Mouse (Mus musculus): ENCODE measurements around the gene Anxa2.

Gene Anxa2

GRCm38 (mm10) chr9:69453066-69453900, at the start of gene Anxa2:
Gene Anxa2, plus strand, starts transcription at chr9:69453620.
- DNase-seq (ENCODE audit: low spot score), result no peak

DNA sequence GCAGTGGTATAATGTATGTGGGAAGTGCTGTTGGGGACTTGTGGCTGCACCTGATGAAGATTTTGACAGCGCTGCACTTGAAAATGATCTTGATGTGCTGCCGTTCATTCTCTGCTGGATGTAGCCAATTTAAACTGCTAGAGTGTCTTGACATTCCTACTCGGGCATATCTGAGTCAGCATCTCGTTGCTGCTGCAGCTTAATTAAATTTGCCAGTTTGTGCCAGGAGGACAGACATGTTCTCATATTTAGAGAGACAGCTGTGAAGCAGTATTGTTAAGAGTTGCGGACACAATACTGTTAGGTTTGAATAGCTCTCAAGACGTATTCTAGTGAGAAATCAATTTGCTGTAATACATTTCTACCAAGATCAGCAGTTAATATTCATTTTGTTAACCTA, 48.7 kb upstream of the Anxa2 start:
- no peak for DNase-seq (ENCODE audit: low spot score)

DNA sequence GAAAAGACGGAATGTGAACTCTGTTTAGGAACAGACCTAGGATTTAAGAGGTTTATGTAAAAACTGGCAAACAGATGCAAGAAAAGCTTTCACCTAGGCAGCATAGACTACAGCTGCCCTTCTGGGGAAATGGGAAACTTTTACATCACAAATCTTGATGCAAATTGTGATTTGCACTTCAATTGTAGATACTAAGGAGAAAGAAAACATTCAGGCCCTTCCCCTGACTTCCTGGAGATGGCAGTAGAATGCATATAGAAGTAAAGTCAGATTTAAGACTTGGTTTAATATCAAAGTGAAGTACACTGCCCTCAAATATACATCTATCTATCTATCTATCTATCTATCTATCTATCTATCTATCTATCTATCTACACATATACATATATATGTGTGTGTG, 33.9 kb upstream of the Anxa2 start:
- DNase-seq (ENCODE audit: low spot score), result no peak

- DNase-seq (ENCODE audit: low spot score), result no peak
Observed at GRCm38 (mm10) chr9:69430531-69430930, 22.9 kb upstream of the Anxa2 start.

GRCm38 (mm10) chr9:69431863-69432555, 21.4 kb upstream of the Anxa2 start:
- no peak for DNase-seq (ENCODE audit: low spot score)

GRCm38 (mm10) chr9:69435194-69435593, 18.2 kb upstream of the Anxa2 start:
- DNase-seq (ENCODE audit: low spot score), result no peak

- DNase-seq (ENCODE audit: low spot score), result no peak
Observed at GRCm38 (mm10) chr9:69435662-69436061, 17.8 kb upstream of the Anxa2 start.

- DNase-seq (ENCODE audit: low spot score), result no peak
Observed at GRCm38 (mm10) chr9:69439805-69440357, 13.5 kb upstream of the Anxa2 start.

DNA sequence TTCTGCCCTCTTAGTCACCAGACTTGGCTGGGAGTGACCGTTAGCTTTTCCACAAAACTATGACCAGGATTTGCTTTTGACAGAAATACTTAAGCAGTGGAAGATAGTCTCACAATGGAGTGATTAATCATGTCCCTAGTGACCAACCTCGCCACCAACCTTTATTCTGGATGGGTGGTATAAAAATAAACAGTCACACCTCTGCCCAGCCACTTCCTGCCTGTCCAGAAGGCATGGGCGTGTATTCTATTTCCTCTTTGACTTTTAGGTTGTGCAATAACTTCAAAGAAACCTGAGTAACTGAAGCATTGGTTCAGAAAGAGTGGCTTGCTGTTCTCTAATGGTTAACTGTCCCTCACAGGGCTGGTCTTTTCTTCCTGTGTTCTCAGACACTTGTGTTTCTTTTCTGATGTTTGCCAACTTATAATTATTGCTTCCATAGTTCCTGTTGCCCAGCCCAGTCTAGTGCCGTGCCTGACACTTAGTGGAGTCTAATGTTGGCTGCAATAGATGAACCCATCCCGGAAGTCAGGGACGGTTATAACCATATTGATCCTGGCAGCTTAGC, 10.9 kb upstream of the Anxa2 start:
- no peak for DNase-seq (ENCODE audit: low spot score)

DNA sequence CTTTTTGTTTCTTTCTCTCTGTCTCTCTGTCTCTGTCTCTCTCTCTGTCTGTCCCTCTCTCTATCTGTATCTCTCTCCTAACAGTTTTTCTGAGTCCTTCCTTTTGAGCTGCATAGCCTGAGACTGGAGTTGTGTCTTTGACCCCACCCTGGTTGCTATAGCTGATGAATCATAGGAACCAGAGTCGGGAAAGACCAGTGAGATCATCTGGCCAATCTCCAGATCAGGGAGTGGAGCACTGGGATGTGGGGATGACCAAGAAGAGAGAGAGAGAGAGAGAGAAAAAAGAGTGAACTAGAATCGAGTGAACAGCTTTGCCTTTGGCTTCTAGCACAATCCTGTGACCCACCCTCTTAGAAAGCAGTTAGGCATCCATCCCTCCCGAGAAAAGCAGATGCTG, 10.2 kb upstream of the Anxa2 start:
- no peak for DNase-seq (ENCODE audit: low spot score)

DNA sequence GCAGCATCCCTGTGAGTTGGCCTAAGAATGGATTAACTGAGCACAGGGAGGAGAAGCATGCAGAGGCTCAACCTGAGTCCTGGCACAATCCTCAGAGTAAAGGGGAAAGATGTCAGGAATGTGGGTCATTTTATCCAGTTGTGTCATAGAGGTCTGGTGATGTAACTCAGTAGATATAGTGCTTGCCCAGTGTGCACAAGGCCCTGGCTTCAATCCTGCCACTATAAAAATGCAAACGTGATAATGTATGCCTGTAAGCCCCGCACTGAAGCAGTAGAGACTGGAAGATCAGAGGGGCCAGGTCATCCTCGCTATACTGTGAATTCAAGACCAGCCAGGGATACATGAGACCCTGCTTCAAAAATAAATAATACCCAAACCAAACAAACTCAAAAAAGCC, 4.6 kb upstream of the Anxa2 start:
- DNase-seq (ENCODE audit: low spot score), result no peak

GRCm38 (mm10) chr9:69450636-69451035, 2.8 kb upstream of the Anxa2 start:
- DNase-seq (ENCODE audit: low spot score), result no peak

DNA sequence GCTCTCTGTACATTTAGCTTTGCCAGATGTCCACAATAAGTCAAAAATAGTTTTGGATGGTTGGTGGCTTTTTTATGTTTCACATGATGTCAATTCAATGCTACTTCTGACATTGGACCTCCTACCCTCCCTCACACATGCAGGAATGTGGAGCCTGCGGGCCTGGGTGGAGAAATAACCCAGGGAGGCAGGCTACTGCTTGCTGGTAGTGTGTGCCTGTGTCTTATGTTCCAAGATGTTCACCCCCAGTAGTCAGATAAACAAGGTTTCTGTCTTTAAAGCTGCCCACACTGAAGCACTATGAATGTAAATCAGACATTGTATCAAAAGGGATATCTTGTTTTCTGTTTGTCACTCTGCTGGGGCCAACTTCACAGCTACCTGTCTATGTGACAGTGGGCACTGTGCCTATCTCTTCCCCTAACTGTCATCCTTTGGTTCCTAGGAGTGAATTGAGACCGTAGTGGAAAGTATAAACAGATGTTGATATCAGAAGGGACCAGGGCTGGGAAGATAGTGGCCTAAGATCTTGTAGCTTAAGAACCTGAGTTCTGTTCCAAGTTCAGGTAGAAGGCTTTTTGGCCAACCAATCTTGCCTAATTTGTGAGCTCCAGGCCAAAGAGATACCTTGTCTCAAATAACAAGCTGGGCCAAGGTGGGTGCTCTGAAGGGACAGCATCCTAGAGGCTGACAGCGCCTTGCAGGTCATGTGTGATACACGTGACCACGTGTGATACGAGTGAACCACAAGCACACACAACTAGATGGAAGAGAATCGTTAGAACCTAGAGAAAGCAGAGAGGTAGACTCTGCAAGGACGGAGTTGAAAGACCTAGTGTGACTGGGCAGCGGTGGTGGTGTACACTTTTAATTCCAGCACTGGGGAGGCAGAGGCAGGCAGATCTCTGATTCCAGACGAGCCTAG, 1.3 kb upstream of the Anxa2 start:
- no peak for DNase-seq (ENCODE audit: low spot score)

- no peak for DNase-seq (ENCODE audit: low spot score)
Observed at GRCm38 (mm10) chr9:69453901-69454666, 664 bp downstream of the Anxa2 start.

GRCm38 (mm10) chr9:69454691-69455090, 1.3 kb downstream of the Anxa2 start:
- no peak for DNase-seq (ENCODE audit: low spot score)

GRCm38 (mm10) chr9:69455391-69455790, 2.0 kb downstream of the Anxa2 start:
- no peak for DNase-seq (ENCODE audit: low spot score)

DNA sequence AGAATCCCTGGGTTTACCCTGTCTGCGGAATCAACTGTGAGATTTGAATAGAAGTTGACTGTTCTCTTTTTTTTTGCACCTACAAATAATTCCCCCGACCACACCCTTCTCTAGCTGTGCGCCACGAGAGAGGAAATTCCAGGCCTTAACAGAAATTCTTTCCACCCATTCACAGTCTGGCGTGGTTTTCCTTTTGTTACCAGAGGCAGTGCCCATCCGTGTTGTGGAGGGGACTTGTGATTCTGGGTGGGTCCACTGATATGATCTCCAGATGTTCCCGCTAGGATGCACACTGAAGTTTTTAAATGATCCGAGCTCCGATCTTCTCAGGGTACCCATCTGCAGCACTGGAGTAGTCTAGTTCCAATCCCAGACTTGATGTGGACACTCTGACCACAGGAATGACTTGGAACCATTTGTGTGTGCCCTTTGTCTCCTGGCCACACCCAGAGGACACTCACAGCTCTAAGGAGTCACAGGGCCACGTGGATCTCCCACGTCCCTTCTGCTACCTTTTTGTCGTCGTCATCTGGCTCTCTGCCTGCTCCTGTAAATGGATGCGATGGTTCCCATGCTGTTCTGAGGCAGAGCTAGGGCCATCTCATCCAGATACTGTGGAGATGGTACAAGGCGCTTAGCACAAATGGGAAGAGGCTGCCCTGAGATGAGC, 3.1 kb downstream of the Anxa2 start:
- DNase-seq (ENCODE audit: low spot score), result no peak

DNA sequence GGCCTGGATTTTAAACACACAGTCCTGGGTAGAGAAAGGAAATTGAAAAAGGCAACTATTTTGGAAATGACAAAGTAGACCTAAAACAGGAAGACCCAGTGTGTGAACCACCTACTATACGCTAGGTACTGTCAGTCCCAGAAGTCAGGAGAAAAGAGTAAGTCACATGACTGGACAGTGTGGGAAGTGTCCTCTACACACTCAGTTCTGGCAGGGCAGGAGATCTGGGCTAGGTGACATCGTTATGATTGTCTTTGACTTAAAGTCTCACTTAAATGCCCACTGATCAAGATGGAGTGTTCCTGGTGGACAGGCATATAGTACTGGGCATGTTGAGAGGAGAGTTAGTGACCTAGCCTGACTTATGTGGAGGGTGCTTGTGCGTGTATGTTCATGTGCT, 3.7 kb downstream of the Anxa2 start:
- DNase-seq (ENCODE audit: low spot score), result no peak

DNA sequence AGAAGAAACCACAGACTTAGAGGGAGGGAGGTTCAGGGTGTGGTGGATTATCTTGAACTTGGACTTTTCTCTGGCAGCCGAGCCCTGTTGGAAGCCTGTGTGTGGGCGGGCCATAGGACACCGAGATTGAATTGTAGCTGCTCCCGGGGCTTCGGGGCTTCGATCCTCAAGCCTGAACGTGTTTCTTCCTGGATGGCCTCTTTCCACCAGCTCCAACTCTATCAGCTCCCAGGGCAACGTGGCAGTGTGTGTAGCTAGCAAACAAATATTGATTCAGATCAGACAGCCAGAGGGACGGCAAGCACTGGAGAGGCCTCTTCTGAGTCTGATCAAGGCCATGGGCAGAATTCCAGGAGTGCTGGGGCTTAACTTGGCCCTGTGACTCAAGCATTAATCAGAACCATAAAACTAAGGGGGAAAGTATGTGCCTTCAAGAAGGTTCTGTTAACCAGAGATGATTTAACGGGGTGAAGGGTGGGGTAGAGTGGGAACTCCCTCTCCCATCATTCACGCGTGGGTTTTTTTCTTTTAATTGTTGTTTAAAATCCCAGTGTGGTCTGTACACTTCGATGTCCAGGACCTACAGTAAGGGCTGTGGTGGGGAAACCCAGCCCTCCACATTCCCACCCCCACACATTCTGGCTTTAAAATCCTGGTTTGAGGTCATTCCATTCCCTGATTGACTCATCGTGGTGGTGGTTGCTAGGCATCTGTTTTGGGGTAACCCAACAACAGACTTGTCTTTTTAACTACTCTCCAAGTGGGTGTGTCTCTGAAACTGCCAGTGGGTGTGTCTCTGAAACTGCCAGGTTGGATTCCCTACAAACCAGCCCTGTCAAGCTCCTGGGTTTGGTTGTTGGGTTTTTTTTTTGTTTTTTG, 4.6 kb downstream of the Anxa2 start:
- no peak for DNase-seq (ENCODE audit: low spot score)
